Mouse (Mus musculus) forebrain, postnatal 0 days (tissue): ENCODE measurements around the gene Mtmr1. TPM values are rescaled to one million over a fixed set of nuclear protein-coding genes. Genes with fewer than 3 reads are reported as not detected.
"Not testable (repeated sequence)": the region's sequence is repeated elsewhere in the genome, so short reads cannot be mapped to it uniquely, and the experiment has no call there.

Experiments
- ATAC-seq: fragments of 200-750 bp; cut with Nextera tagmentation; 2 replicates; pipeline ENCODE4 v1.8.0; 2017; ENCODE audit warnings: mild to moderate bottlenecking, moderate library complexity
- DNase-seq: peaks from one replicate; pipeline ENCODE4 v3.0.0-alpha.2; 2015
- H3K27ac ChIP-seq: fragments of 300-500 bp; sonication (generic); 2 replicates; pipeline ENCODE4 v1.5.1; 2014; ENCODE audit warnings: low read depth, mild to moderate bottlenecking, antibody characterized with exemption, low read length, moderate library complexity, mixed read lengths
- H3K27me3 ChIP-seq: fragments of 300-500 bp; sonication (generic); 2 replicates; pipeline ENCODE4 v1.6.1; 2014; ENCODE audit warnings: mild to moderate bottlenecking, low read length, mixed read lengths; ENCODE audit not compliant: insufficient read depth
- H3K36me3 ChIP-seq: fragments of 300-500 bp; sonication (generic); 2 replicates; pipeline ENCODE4 v1.6.1; 2014; ENCODE audit warnings: mild to moderate bottlenecking, moderate library complexity; ENCODE audit not compliant: insufficient read depth
- H3K4me1 ChIP-seq: fragments of 300-500 bp; sonication (generic); 2 replicates; pipeline ENCODE4 v1.6.1; 2014; ENCODE audit warnings: antibody characterized with exemption; ENCODE audit not compliant: insufficient read depth
- H3K4me2 ChIP-seq: fragments of 300-500 bp; sonication (generic); 2 replicates; pipeline ENCODE4 v1.6.1; 2014; ENCODE audit warnings: low read depth, mild to moderate bottlenecking, moderate library complexity
- H3K4me3 ChIP-seq: fragments of 300-500 bp; sonication (generic); 2 replicates; pipeline ENCODE4 v1.5.1; 2014; ENCODE audit warnings: low read depth, low read length, mixed read lengths
- H3K9ac ChIP-seq: fragments of 300-500 bp; sonication (generic); 2 replicates; pipeline ENCODE4 v1.6.1; 2014; ENCODE audit warnings: mild to moderate bottlenecking
- H3K9me3 ChIP-seq: fragments of 300-500 bp; sonication (generic); 2 replicates; pipeline ENCODE4 v1.6.1; 2016; ENCODE audit warnings: low read length
- CTCF ChIP-seq: sonication (generic); IDR thresholded peaks from 2 replicates; pipeline ENCODE4 v1.5.1; 2016; ENCODE audit warnings: antibody characterized with exemption, control low read depth, low read depth
- WGBS: fragments of 180-500 bp; shearing (Covaris S2); extraction: QIAGEN DNeasy Blood & Tissue Kit; methylation state at CpG from one replicate; pipeline ENCODE4 v1.1.7; 2014; 5-methylcytosine and 5-hydroxymethylcytosine counted together
- polyA plus RNA-seq: library from polyadenylated mRNA; unstranded; fragments of >200 nt; fragmentation: Nextera tagmentation; extraction: Ambion mirVana; gene quantifications from 2 replicates; pipeline ENCODE4 v1.2.1, GENCODE M21; 2015
- total RNA-seq: library from RNA; depleted of rRNA; stranded (reverse); fragments of >200 nt; gene quantifications from 2 replicates; pipeline ENCODE4 v1.2.3, GENCODE M21; 2014; rRNA removed

Gene Mtmr1
- total RNA-seq: 31.1 and 39.3 TPM in 2 replicates
- polyA plus RNA-seq: 7.4 and 9.9 TPM in 2 replicates

DNA sequence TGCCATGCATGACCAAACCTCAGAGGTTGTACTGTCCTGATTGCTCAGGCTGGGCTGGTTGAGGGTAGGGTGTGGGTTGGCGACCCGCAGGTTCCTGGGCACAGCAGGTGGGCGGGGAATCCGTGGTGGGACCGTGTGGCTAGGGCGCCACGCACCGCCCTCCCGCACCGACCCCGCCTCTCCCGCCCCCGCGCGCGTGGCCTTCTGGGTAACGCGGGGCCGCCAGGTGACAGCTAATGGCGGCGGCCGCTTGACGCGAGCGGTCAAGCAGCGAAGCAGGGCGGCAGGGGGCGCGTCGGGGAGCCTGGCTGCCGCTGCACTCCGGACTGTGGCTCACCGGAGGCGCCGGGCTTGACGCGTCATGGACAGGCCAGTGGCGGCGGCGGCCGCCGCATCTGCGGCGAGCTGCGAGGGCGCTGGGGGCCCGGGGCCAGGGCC is at the start of gene Mtmr1:
Gene Mtmr1, plus strand, starts transcription at position 207 of the 438 bp plus-strand sequence.
- no peaks in the 10 kb centered on the region for H3K4me1 ChIP-seq
- 18% methylated on average over 34 of the region's 47 CpGs for WGBS

DNA sequence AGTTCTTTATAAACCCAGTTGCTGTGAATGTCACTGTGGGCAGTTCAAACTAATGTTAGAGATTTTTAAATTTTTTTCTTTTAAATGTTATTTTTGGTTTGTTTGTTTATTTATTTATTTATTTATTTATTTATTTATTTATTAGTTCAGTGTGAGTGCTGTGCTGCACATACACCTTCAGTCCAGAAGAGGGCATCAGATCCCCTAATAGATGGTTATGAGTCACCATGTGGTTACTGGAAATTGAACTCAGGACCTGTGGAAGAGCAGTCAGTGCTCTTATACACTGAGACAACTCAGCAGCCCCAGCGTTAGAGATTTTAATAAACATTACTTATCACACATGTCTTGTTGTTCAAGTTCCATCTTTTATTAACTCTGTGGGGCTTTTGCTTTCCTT is 12.5 kb upstream of the Mtmr1 start:
- no peak overlapping the region for H3K9ac ChIP-seq
- no peaks in the 10 kb centered on the region for H3K27me3 ChIP-seq
- no peak overlapping the region for H3K27ac ChIP-seq
- DNase-seq: no peak
- 93% methylated on average over 1 of the region's 1 CpGs for WGBS
- ATAC-seq: no peak
- no peak for TF ChIP-seq CTCF
- H3K36me3 ChIP-seq: no peaks in the 10 kb centered on the region
- H3K4me2 ChIP-seq: no peak overlapping the region
- H3K9me3 ChIP-seq: no peaks in the 10 kb centered on the region
- no peaks in the 10 kb centered on the region for H3K4me1 ChIP-seq
- no peak overlapping the region for H3K4me3 ChIP-seq

More for the DNA sequence above, at the start of gene Mtmr1:
- Histone ChIP-seq H3K9ac (peak within 1 kb of the TSS; percentile 71), H3K9me3 (no peaks in the 10 kb centered on the region), H3K27me3 (no peaks in the 10 kb centered on the region), H3K36me3 (no peaks in the 10 kb centered on the region), H3K4me3 (peak within 1 kb of the TSS; percentile 51), H3K4me2 (peak within 1 kb of the TSS; percentile 50), H3K27ac (peak within 1 kb of the TSS; percentile 69)
- peak; percentile 84 for ATAC-seq
- DNase-seq: peak; percentile 69
- no peak for TF ChIP-seq CTCF

DNA sequence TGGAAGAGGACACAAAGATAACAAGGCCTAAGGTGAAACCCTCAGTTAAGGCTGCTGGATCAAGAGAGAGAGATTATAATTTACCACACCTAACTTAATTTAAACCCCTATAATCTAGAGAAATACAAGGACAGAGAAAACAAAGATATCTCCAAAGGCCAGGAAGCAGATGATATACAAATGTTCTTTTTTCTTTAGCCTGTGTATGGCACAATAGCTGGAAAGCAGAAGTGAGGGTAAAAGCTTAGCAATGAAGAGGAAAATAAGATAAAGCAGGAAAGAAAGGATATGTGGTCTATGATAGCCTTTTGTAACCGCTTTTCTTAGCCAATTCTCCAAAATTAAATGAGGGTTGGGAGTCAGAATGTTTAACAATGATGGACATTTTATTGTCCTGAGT is 9.2 kb upstream of the Mtmr1 start:
- DNase-seq (no peak), ATAC-seq (no peak)
- H3K4me1 ChIP-seq: no peaks in the 10 kb centered on the region
- H3K4me2 ChIP-seq: no peak overlapping the region
- H3K9ac ChIP-seq: no peak overlapping the region
- no peak overlapping the region for H3K27ac ChIP-seq
- H3K36me3 ChIP-seq: no peaks in the 10 kb centered on the region
- 58% methylated on average over 1 of the region's 1 CpGs for WGBS
- no peak for TF ChIP-seq CTCF
- H3K9me3 ChIP-seq: no peaks in the 10 kb centered on the region
- H3K27me3 ChIP-seq: no peaks in the 10 kb centered on the region
- H3K4me3 ChIP-seq: no peak overlapping the region

- ATAC-seq, H3K4me3 ChIP-seq, H3K4me2 ChIP-seq, H3K4me1 ChIP-seq, H3K9ac ChIP-seq, H3K27me3 ChIP-seq, H3K9me3 ChIP-seq, H3K36me3 ChIP-seq, H3K27ac ChIP-seq, DNase-seq: not testable (repeated sequence)
- WGBS: 92% methylated on average over 10 of the region's 10 CpGs
These were observed 2.8 kb upstream of the Mtmr1 start for GRCm38 (mm10) chrX:71361793-71362192.

GRCm38 (mm10) chrX:71364062-71364461 is 498 bp upstream of the Mtmr1 start:
- H3K36me3 ChIP-seq: no peaks in the 10 kb centered on the region
- no peak for TF ChIP-seq CTCF

DNA sequence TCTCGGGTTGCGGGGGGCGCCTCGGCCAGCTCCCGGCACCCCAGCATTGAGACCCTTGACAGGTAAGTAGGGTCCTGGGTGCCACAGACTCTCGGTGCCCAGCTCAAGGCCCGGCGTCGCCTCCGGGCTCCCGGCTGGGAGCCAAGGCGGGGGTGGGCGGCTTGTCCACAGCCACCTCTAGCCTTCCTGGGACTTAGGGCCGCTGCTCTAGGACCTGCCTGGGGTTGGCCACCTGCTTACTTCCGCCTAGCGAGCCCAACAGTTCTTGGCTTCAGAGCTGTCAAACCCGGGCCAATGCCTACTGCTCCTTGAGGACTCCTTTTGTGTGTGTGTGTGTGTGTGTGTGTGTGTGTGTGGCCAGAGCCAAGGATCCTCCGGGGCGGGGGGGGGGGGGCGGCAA is 451 bp downstream of the Mtmr1 start:
- Histone ChIP-seq H3K27me3 (no peaks in the 10 kb centered on the region), H3K36me3 (no peaks in the 10 kb centered on the region), H3K9me3 (no peaks in the 10 kb centered on the region), H3K27ac (peak overlapping the region; percentile 69), H3K4me1 (no peaks in the 10 kb centered on the region), H3K9ac (peak overlapping the region; percentile 71), H3K4me3 (peak overlapping the region; percentile 51), H3K4me2 (peak overlapping the region; percentile 50)
- peak; percentile 24 for DNase-seq
- no peak for TF ChIP-seq CTCF
- ATAC-seq: peak; percentile 70
- WGBS: 18% methylated on average over 20 of the region's 20 CpGs

More at GRCm38 (mm10) chrX:71364062-71364461, 498 bp upstream of the Mtmr1 start:
- ATAC-seq (no peak), DNase-seq (peak; percentile 1)
- H3K27ac ChIP-seq: no peak overlapping the region
- H3K4me3 ChIP-seq: peak overlapping the region; percentile 51
- H3K27me3 ChIP-seq: no peaks in the 10 kb centered on the region
- 59% methylated on average over 5 of the region's 5 CpGs for WGBS
- H3K9me3 ChIP-seq: no peaks in the 10 kb centered on the region
- H3K9ac ChIP-seq: peak overlapping the region; percentile 71; the same call in 1 of the 2 replicates
- no peaks in the 10 kb centered on the region for H3K4me1 ChIP-seq
- H3K4me2 ChIP-seq: peak overlapping the region; percentile 50

GRCm38 (mm10) chrX:71365510-71365909 is 950 bp downstream of the Mtmr1 start:
- H3K4me2 ChIP-seq: peak overlapping the region; percentile 50
- H3K9me3 ChIP-seq: no peaks in the 10 kb centered on the region
- ATAC-seq: peak; percentile 37
- WGBS: 62% methylated on average over 3 of the region's 3 CpGs
- TF ChIP-seq CTCF: no peak
- H3K36me3 ChIP-seq: no peaks in the 10 kb centered on the region
- H3K4me3 ChIP-seq: peak overlapping the region; percentile 51
- H3K27ac ChIP-seq: no peak overlapping the region
- H3K27me3 ChIP-seq: no peaks in the 10 kb centered on the region
- no peak for DNase-seq
- no peaks in the 10 kb centered on the region for H3K4me1 ChIP-seq
- H3K9ac ChIP-seq: peak overlapping the region; percentile 71; the same call in 1 of the 2 replicates

DNA sequence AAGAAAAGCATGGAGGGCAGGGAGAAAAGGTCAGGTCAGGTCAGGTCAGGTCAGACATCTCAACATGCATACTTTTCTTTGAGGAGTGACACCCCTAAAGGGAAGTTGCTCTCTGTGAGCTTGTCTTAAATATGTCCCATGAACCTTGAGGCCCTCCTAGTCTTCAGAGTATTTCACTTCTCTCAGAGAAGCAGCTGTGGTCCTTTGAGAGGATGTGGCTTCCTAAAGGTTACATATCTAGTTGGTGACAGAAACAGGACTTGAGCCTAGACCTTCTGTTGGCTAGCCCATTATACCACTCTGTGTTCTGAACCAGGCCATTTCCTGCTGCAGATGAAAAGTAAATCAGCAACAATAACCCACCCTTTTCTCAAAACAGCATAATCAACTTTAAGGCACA is 2.4 kb downstream of the Mtmr1 start:
- no peaks in the 10 kb centered on the region for H3K9me3 ChIP-seq
- no peak overlapping the region for H3K27ac ChIP-seq
- no peaks in the 10 kb centered on the region for H3K4me1 ChIP-seq
- no peak for TF ChIP-seq CTCF
- H3K27me3 ChIP-seq: no peaks in the 10 kb centered on the region
- H3K9ac ChIP-seq: no peak overlapping the region
- no peaks in the 10 kb centered on the region for H3K36me3 ChIP-seq
- no peak overlapping the region for H3K4me3 ChIP-seq
- ATAC-seq (no peak), DNase-seq (no peak)
- H3K4me2 ChIP-seq: no peak overlapping the region
